Mouse (Mus musculus) T-cell, adult 2 months (primary cell): ENCODE results near the gene Foxn4.
A peak's percentile ranks its signal among the peaks of the same experiment; 100 is the strongest.

Experiments used
- DNase-seq: peaks from one replicate; pipeline ENCODE4 v3.0.0; 2022; ENCODE audit warnings: low spot score

The Foxn4 gene

GRCm38 (mm10) chr5:114279382-114280143 lies 6.0 kb upstream of the Foxn4 start:
- no peak for DNase-seq

DNA sequence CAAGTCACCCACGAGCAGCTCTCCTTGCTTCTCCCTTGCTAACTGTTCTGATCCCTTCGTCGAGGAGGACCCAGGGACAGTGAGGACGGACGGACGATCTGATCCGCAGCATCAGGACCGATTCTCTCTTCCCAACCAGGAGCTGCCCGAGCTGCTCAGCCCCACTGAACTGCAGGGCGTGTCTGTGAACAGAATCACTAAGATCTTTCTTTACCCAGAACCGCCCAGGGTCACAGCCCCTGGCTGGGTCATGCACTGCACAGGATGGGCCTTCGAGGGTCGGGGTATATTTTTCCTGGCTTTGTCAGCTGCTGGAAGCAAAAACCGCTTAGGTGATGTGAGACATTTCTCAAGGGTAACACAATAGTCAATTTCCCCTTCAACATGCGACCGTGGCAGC lies 2.4 kb upstream of the Foxn4 start:
- DNase-seq, result no peak

DNA sequence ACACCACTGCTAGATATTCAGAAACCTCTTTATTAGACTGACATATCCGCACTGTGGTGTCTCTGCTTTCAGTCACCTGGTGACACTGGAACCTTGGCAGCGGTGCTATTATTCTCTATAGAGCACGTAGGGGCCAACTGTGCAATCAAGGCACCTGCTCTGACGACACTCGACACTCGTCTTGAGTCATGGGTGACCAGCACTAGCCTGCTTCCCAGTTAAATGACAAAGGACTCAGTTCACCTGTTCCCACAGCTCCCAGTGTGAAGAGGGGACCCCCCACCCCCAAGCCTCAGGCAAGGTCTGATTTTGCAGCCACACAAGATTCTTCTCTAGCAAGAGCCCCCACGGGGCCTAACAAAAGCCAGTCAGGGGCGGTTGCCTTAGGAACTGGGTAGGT lies 1.7 kb upstream of the Foxn4 start:
- no peak for DNase-seq

DNA sequence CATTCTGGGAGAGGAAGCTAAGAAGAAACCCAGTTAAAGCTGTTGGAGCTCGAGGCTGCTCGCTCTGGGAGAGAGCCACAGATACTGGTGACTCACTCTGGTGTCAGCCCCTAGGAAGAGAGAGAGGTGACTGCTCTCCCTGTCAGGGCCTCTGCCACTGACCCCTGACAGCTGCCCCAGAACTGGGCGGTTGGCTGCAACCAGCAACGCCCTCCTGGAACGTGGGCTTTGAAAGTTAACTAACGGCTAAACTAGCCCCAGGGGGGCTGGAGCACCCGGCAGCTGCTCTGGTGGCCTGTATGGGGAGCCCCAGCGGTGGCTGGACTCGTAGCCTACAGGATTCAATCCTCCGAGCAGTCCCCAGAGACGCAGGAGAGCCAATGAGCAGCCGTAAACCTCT lies 3.6 kb downstream of the Foxn4 start:
- DNase-seq, result no peak

GRCm38 (mm10) chr5:114269499-114269898 lies 4.1 kb downstream of the Foxn4 start:
- no peak for DNase-seq

DNA sequence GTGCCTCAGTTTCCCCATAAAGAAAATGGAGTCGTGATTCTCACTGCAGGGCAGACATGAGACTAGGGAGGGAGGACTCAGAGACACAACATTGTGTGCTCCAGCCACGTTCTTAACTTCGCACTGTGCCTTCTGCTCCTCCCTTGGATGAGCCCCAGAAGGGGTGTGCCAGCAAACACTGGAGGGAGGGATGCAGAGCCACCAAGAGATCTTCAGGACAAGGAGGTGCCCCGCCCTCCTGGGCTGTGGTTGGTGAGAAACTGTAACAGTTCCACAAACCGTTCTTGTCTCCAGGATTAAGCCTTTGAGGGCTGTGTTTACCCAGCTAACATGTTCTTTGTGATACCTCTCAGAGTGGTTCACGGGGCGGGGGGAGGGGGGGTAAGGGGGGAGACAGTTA lies 5.0 kb downstream of the Foxn4 start:
- no peak for DNase-seq

GRCm38 (mm10) chr5:114264791-114265190 lies 8.8 kb downstream of the Foxn4 start:
- no peak for DNase-seq

DNA sequence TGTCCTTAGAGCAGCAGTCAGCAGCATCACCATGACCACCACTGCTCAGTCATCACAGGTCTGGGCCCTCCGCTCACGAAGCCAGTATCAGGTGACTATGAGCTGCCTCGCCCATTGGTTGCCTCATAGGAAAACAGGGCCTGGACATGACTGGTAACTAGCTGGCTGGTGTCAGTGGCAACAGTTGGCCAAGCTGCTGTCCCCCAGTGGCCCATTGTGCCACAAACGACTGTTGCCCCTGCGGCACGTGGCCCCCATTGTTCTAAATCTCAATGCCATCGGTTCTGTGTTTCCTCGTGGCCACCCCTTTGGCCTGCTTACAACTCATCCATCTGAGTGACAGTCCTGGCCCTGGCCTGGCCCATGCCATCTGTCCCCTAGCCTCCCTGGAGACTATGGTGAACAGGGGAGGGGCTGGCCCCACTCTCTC lies 9.6 kb downstream of the Foxn4 start:
- DNase-seq, result no peak

DNA sequence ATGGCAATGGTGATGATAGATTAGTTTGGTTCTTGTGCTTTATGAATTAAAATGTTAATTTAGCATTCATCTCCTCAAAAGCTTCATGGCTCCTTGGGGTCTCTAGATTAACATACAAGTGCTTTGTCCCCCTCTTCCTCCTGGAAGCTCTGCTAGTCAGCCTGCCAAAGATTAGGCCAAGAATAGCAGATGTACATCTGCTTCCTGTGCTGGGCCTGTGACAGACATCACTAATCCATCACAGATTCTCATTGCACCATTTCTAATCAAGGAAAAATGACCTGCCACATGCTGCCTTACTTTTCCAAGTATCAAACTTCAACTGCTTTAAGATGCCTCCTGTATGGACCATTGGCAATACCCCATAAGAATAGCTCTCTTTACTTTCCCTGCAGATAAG lies 12.1 kb downstream of the Foxn4 start:
- no peak for DNase-seq

- no peak for DNase-seq
Measured at GRCm38 (mm10) chr5:114259495-114259894, 14.1 kb downstream of the Foxn4 start.

- peak; percentile 48 for DNase-seq
Measured at GRCm38 (mm10) chr5:114248174-114248589, 25.4 kb downstream of the Foxn4 start.

- DNase-seq, result no peak
Measured at GRCm38 (mm10) chr5:114246465-114246864, 27.1 kb downstream of the Foxn4 start.

GRCm38 (mm10) chr5:114239737-114240136 lies 33.9 kb downstream of the Foxn4 start:
- no peak for DNase-seq

DNA sequence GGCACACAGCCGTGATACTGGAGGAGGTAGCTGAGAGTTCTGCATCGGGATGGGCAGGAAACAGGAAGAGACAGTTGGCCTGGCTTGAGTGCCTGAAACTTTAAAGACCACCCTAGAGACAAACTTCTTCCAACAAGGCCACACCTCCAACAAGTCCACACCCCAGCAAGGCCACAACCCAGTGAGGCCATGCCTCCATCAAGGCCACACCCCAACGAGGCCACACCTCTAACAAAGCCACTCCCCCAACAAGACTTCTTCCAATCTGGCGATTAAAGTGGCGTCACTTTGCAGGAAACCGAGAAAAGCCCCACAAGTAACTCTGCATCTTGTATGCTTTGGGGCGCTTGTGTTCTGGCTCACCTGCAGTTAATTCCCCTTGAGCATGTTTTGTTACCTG lies 34.7 kb downstream of the Foxn4 start:
- no peak for DNase-seq

GRCm38 (mm10) chr5:114228901-114229300 lies 44.7 kb downstream of the Foxn4 start:
- DNase-seq, result no peak

DNA sequence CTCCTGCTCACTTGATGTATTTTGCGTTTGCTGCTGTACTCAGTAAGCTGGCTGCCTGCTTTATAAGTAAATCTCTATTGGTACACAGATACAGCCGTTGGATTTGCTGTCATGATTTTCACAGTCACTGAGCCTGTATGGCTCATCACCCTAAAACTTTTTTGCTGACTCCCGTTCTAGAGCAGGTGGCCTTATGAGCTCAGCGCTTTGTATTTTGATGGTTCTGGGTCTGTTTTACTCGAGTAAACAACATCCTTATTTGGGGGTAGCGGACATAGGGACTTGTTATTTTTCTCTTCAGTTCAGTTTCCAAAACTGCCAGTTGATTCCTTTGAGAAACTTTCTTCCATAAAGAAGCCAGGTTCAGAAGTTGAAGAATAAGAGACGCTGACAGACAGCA lies 47.6 kb downstream of the Foxn4 start:
- no peak for DNase-seq

DNA sequence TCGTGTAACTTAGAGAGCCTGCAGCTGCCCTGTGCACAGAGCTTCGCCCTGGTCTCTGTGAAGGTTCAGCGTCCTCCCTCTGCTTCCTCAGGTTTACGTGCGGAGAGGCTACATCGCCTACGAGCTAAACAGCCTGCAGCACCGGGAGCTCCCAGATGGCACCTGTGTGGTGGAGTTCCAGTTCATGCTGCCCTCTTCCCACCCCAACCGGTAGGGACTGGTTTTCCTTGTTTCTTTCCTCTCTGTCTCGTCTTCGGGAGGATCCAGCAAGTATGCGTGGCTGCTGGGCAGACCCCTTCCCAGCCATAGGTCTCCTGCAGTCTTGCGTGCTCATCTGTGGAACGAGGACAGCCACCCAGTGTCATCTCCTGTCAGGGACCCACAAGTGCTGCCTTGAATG lies 54.8 kb downstream of the Foxn4 start:
- DNase-seq, result no peak

- DNase-seq, result peak; percentile 59
Measured at GRCm38 (mm10) chr5:114213183-114213582, 60.4 kb downstream of the Foxn4 start.

DNA sequence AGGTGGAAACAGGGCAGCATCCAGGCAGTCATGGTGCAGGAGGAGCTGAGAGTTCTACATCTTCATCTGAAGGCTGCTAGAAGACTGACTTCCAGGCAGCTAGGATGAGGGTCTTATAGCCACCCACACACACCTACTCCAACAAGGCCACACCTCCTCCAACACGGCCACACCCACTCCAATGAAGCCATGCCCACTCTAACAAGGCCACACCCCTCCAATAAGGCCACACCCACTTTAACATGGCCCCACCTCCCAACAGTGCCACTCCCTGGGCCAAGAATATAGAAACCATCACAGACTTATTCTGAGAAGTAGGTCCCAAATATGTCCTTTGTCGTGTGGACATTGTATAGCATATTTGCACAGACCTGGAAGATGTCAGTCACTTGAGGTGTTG lies 67.4 kb downstream of the Foxn4 start:
- DNase-seq, result no peak
